Comparison of ENCODE assay signal across 27 mouse cellular contexts in genomic region chr9:24922051-24922860, GRCm38 (mm10).
DNase-seq lines count a peak whose midpoint lies in the region; ATAC-seq and TF ChIP-seq lines count a peak whose summit lies in the region.
"Had no signal": no experiment of that assay in that cellular context is flagged by ENCODE, and none has a peak within 500 bp of the region (broad histone marks: within the 10 kb centered on the region; RNA-seq: fewer than 3 reads in every experiment).

No protein-coding gene starts in this region.

- H3K9me3 ChIP-seq in forebrain, embryonic 12.5 days, result no peaks in the 10 kb centered on the region
- H3K9me3 ChIP-seq in forebrain, embryonic 16.5 days (ENCODE audit: control insufficient read depth, low read length), result no peaks in the 10 kb centered on the region
- no peaks in the 10 kb centered on the region for H3K9me3 ChIP-seq in hindbrain, embryonic 10.5 days
- H3K9me3 ChIP-seq in hindbrain, postnatal 0 days (ENCODE audit: low read length), result no peaks in the 10 kb centered on the region
- no peaks in the 10 kb centered on the region for H3K9me3 ChIP-seq in midbrain, embryonic 12.5 days
- no peaks in the 10 kb centered on the region for H3K9me3 ChIP-seq in midbrain, postnatal 0 days (ENCODE audit: low read length)
- H3K9me3 ChIP-seq: G1E; heart, embryonic 15.5 days; hindbrain, embryonic 12.5 days; neural tube, embryonic 15.5 days had no signal

- no peak overlapping the region for H3K9ac ChIP-seq in forebrain, embryonic 12.5 days
- H3K9ac ChIP-seq in forebrain, embryonic 16.5 days (replicated peaks; ENCODE audit: low read depth, low read length), result no peak overlapping the region
- no peak overlapping the region for H3K9ac ChIP-seq in hindbrain, postnatal 0 days (replicated peaks; ENCODE audit: low read length)
- H3K9ac ChIP-seq in midbrain, embryonic 12.5 days (replicated peaks), result no peak overlapping the region
- no peak overlapping the region for H3K9ac ChIP-seq in midbrain, postnatal 0 days (replicated peaks; ENCODE audit: low read length, poor library complexity, severe bottlenecking)
- H3K9ac ChIP-seq: heart, embryonic 15.5 days; hindbrain, embryonic 12.5 days; neural tube, embryonic 15.5 days had no signal

- TF ChIP-seq CTCF in hindbrain, postnatal 0 days (IDR thresholded peaks at IDR 0.05; ENCODE audit: low read depth), result no peak
- TF ChIP-seq CTCF in midbrain, postnatal 0 days (IDR thresholded peaks at IDR 0.05), result no peak

- no peaks in the 10 kb centered on the region for H3K36me3 ChIP-seq in forebrain, embryonic 12.5 days (replicated peaks)
- no peaks in the 10 kb centered on the region for H3K36me3 ChIP-seq in forebrain, embryonic 16.5 days (ENCODE audit: control insufficient read depth, insufficient read depth)
- H3K36me3 ChIP-seq in hindbrain, embryonic 10.5 days, result no peaks in the 10 kb centered on the region
- no peaks in the 10 kb centered on the region for H3K36me3 ChIP-seq in hindbrain, postnatal 0 days (ENCODE audit: insufficient read depth, low read length)
- no peaks in the 10 kb centered on the region for H3K36me3 ChIP-seq in midbrain, embryonic 12.5 days
- H3K36me3 ChIP-seq in midbrain, postnatal 0 days (ENCODE audit: insufficient read depth, low read length), result no peaks in the 10 kb centered on the region
- H3K36me3 ChIP-seq: G1E; heart, embryonic 15.5 days; hindbrain, embryonic 12.5 days; neural tube, embryonic 15.5 days had no signal

- no peaks in the 10 kb centered on the region for H3K27me3 ChIP-seq in forebrain, embryonic 12.5 days
- no peaks in the 10 kb centered on the region for H3K27me3 ChIP-seq in forebrain, embryonic 16.5 days (replicated peaks; ENCODE audit: control insufficient read depth, insufficient read depth, low read length)
- no peaks in the 10 kb centered on the region for H3K27me3 ChIP-seq in hindbrain, embryonic 10.5 days (ENCODE audit: insufficient read depth, poor library complexity, severe bottlenecking)
- no peaks in the 10 kb centered on the region for H3K27me3 ChIP-seq in hindbrain, postnatal 0 days (ENCODE audit: insufficient read depth, low read length)
- H3K27me3 ChIP-seq in midbrain, embryonic 12.5 days, result no peaks in the 10 kb centered on the region
- H3K27me3 ChIP-seq in midbrain, postnatal 0 days (ENCODE audit: insufficient read depth, low read length), result no peaks in the 10 kb centered on the region
- H3K27me3 ChIP-seq: CH12.LX; heart, embryonic 15.5 days; hindbrain, embryonic 12.5 days; neural tube, embryonic 15.5 days; Patski had no signal

- H3K4me3 ChIP-seq in forebrain, embryonic 12.5 days (replicated peaks), result no peak overlapping the region
- no peak overlapping the region for H3K4me3 ChIP-seq in forebrain, embryonic 16.5 days (replicated peaks; ENCODE audit: low read length)
- H3K4me3 ChIP-seq in hindbrain, embryonic 10.5 days, result no peak overlapping the region
- no peak overlapping the region for H3K4me3 ChIP-seq in hindbrain, postnatal 0 days (ENCODE audit: low read length)
- no peak overlapping the region for H3K4me3 ChIP-seq in midbrain, embryonic 12.5 days
- H3K4me3 ChIP-seq in midbrain, postnatal 0 days (ENCODE audit: low read depth, low read length), result no peak overlapping the region
- H3K4me3 ChIP-seq: gastrocnemius, adult 2 months; heart, embryonic 15.5 days; hindbrain, embryonic 12.5 days; left cerebral cortex, adult 2 months; neural tube, embryonic 15.5 days had no signal

- WGBS in forebrain, embryonic 12.5 days, result 37% methylated on average over 4 of the region's 4 CpGs
- WGBS in forebrain, embryonic 16.5 days, result 37% methylated on average over 4 of the region's 4 CpGs
- WGBS in hindbrain, embryonic 10.5 days, result 69% methylated on average over 4 of the region's 4 CpGs
- WGBS in hindbrain, postnatal 0 days, result 53% methylated on average over 4 of the region's 4 CpGs
- 29% methylated on average over 4 of the region's 4 CpGs for WGBS in midbrain, embryonic 12.5 days
- 27% methylated on average over 4 of the region's 4 CpGs for WGBS in midbrain, postnatal 0 days

- peaks cover 12% of the 10 kb centered on the region for H3K4me1 ChIP-seq in forebrain, embryonic 12.5 days
- no peaks in the 10 kb centered on the region; the same call in 1 of the 2 replicates for H3K4me1 ChIP-seq in forebrain, embryonic 16.5 days (replicated peaks; ENCODE audit: control insufficient read depth, insufficient read depth, low read length)
- H3K4me1 ChIP-seq in hindbrain, embryonic 10.5 days (replicated peaks), result peaks cover 13% of the 10 kb centered on the region
- no peaks in the 10 kb centered on the region for H3K4me1 ChIP-seq in hindbrain, postnatal 0 days (ENCODE audit: insufficient read depth, low read length)
- peaks cover 11% of the 10 kb centered on the region for H3K4me1 ChIP-seq in midbrain, embryonic 12.5 days
- no peaks in the 10 kb centered on the region for H3K4me1 ChIP-seq in midbrain, postnatal 0 days (ENCODE audit: insufficient read depth, low read length)
- H3K4me1 ChIP-seq: hindbrain, embryonic 12.5 days; neural tube, embryonic 15.5 days had no signal

- no peak overlapping the region for H3K4me2 ChIP-seq in forebrain, embryonic 12.5 days
- H3K4me2 ChIP-seq in forebrain, embryonic 16.5 days (ENCODE audit: low read length), result no peak overlapping the region
- no peak overlapping the region for H3K4me2 ChIP-seq in hindbrain, postnatal 0 days (ENCODE audit: low read depth, low read length)
- no peak overlapping the region for H3K4me2 ChIP-seq in midbrain, embryonic 12.5 days (replicated peaks)
- no peak overlapping the region for H3K4me2 ChIP-seq in midbrain, postnatal 0 days (ENCODE audit: low read depth, low read length, poor library complexity, severe bottlenecking)
- H3K4me2 ChIP-seq: heart, embryonic 15.5 days; hindbrain, embryonic 12.5 days; neural tube, embryonic 15.5 days had no signal

- DNase-seq in hindbrain, embryonic 10.5 days (ENCODE audit: low spot score), result peak; percentile 8
- DNase-seq in hindbrain, postnatal 0 days (ENCODE audit: low spot score), result no peak
- no peak for DNase-seq in midbrain, postnatal 0 days (ENCODE audit: low spot score)
- DNase-seq: adrenal gland, postnatal 36 days; B cell, adult 2 months; cerebellum, adult 11-12 months; cerebellum, postnatal 10 days; gastrocnemius, adult 2 months; kidney, adult 18-20 months; layer of hippocampus, adult 9-11 months; lung, adult 18-20 months; lung, postnatal 10 days; thymus, adult 18-20 months; thymus, postnatal 36 days had no signal

- peak; percentile 20; the same call in 1 of the 2 replicates for ATAC-seq in forebrain, embryonic 12.5 days (ENCODE audit: low FRiP score)
- no peak for ATAC-seq in forebrain, embryonic 16.5 days
- no peak for ATAC-seq in hindbrain, postnatal 0 days
- ATAC-seq in midbrain, embryonic 12.5 days (ENCODE audit: low FRiP score, low read depth), result peak; percentile 54; the same call in 1 of the 2 replicates
- no peak for ATAC-seq in midbrain, postnatal 0 days (ENCODE audit: low FRiP score)
- no peak for ATAC-seq in erythroblast, adult 5-6 weeks (replicated peaks; ENCODE audit: low FRiP score, poor library complexity, severe bottlenecking)
- ATAC-seq: inflammation-experienced regulatory T-cells, adult 6 months; Patski had no signal

- no peak overlapping the region for H3K27ac ChIP-seq in forebrain, embryonic 12.5 days
- H3K27ac ChIP-seq in forebrain, embryonic 16.5 days (ENCODE audit: low read length), result no peak overlapping the region
- 0 out of 2 replicates have a peak overlapping the region, but pooled peaks have one; percentile 47 for H3K27ac ChIP-seq in hindbrain, embryonic 10.5 days
- H3K27ac ChIP-seq in hindbrain, postnatal 0 days, result no peak overlapping the region
- no peak overlapping the region for H3K27ac ChIP-seq in midbrain, embryonic 12.5 days (replicated peaks)
- no peak overlapping the region for H3K27ac ChIP-seq in midbrain, postnatal 0 days (ENCODE audit: low read depth, low read length)
- H3K27ac ChIP-seq: gastrocnemius, adult 2 months; hindbrain, embryonic 12.5 days; kidney, postnatal 0 days; left cerebral cortex, adult 2 months; neural tube, embryonic 15.5 days had no signal

Comparison
In these comparisons a context has a peak if more than half of its experiments do, and no peak if none do; other contexts are left out.
1. ATAC-seq: peak in forebrain, embryonic 12.5 days (single experiment) and midbrain, embryonic 12.5 days (single experiment); none in forebrain, embryonic 16.5 days (single experiment), hindbrain, postnatal 0 days (single experiment), midbrain, postnatal 0 days (single experiment) and erythroblast, adult 5-6 weeks (single experiment).